Mouse (Mus musculus) liver, embryonic 15.5 days (tissue): ENCODE results near the gene Nid1. TPM values are rescaled to one million over a fixed set of nuclear protein-coding genes. Genes with fewer than 3 reads are reported as not detected.

ENCODE experiments used
- ATAC-seq: fragments of 200-750 bp; cut with Nextera tagmentation; 2 replicates; pipeline ENCODE4 v1.8.0; 2017; ENCODE audit warnings: moderate number of reproducible peaks, mild to moderate bottlenecking, moderate library complexity; ENCODE audit not compliant: insufficient read depth
- H3K27ac ChIP-seq: fragments of 300-500 bp; sonication (generic); replicated peaks from 2 replicates; pipeline ENCODE4 v1.5.1; 2015; ENCODE audit warnings: mild to moderate bottlenecking, inconsistent platforms
- H3K27me3 ChIP-seq: fragments of 300-500 bp; sonication (generic); 2 replicates; pipeline ENCODE4 v1.6.1; 2015; ENCODE audit warnings: mild to moderate bottlenecking, inconsistent platforms
- H3K36me3 ChIP-seq: fragments of 300-500 bp; sonication (generic); replicated peaks from 2 replicates; pipeline ENCODE4 v1.6.1; 2015; ENCODE audit warnings: moderate library complexity, mild to moderate bottlenecking, inconsistent platforms
- H3K4me1 ChIP-seq: fragments of 300-500 bp; sonication (generic); replicated peaks from 2 replicates; pipeline ENCODE4 v1.6.1; 2015; ENCODE audit warnings: inconsistent platforms
- H3K4me2 ChIP-seq: fragments of 300-500 bp; sonication (generic); 2 replicates; pipeline ENCODE4 v1.6.1; 2015; ENCODE audit warnings: moderate library complexity, mild to moderate bottlenecking, inconsistent platforms
- H3K4me3 ChIP-seq: fragments of 300-500 bp; sonication (generic); replicated peaks from 2 replicates; pipeline ENCODE4 v1.5.1; 2015; ENCODE audit warnings: mild to moderate bottlenecking, inconsistent platforms
- H3K9ac ChIP-seq: fragments of 300-500 bp; sonication (generic); 2 replicates; pipeline ENCODE4 v1.6.1; 2015; ENCODE audit warnings: moderate library complexity, mild to moderate bottlenecking, inconsistent platforms
- H3K9me3 ChIP-seq: fragments of 300-500 bp; sonication (generic); replicated peaks from 2 replicates; pipeline ENCODE4 v1.6.1; 2016; ENCODE audit warnings: inconsistent platforms
- WGBS: fragments of 180-500 bp; shearing (Covaris S2); methylation state at CpG from one replicate; pipeline ENCODE4 v1.1.7; 2015; ENCODE audit warnings: mixed read lengths; ENCODE audit not compliant: insufficient replicate concordance; 5-methylcytosine and 5-hydroxymethylcytosine counted together
- polyA plus RNA-seq: library from polyadenylated mRNA; unstranded; fragments of >200 nt; fragmentation: Nextera tagmentation; extraction: Ambion mirVana; gene quantifications from 2 replicates; pipeline ENCODE4 v1.2.1, GENCODE M21; 2015

The Nid1 gene
- polyA plus RNA-seq, 1 experiment from 2014 or later, result 26.3 TPM

- no peak overlapping the region for H3K9ac ChIP-seq
- H3K36me3 ChIP-seq, result no peaks in the 10 kb centered on the region
- H3K4me1 ChIP-seq, result no peaks in the 10 kb centered on the region
- no peak overlapping the region for H3K4me3 ChIP-seq
- no peak overlapping the region for H3K27ac ChIP-seq
- no peaks in the 10 kb centered on the region for H3K27me3 ChIP-seq
- no peaks in the 10 kb centered on the region for H3K9me3 ChIP-seq
- 63% methylated on average over 6 of the region's 6 CpGs for WGBS
- ATAC-seq, result no peak
- no peak overlapping the region for H3K4me2 ChIP-seq
These were observed 111.3 kb downstream of the Nid1 start for GRCm38 (mm10) chr13:13548431-13549190.

- no peaks in the 10 kb centered on the region for H3K27me3 ChIP-seq
- no peak overlapping the region for H3K4me2 ChIP-seq
- H3K4me1 ChIP-seq, result no peaks in the 10 kb centered on the region
- no peaks in the 10 kb centered on the region for H3K9me3 ChIP-seq
- WGBS, result 45% methylated on average over 9 of the region's 9 CpGs
- H3K9ac ChIP-seq, result no peak overlapping the region
- H3K27ac ChIP-seq, result no peak overlapping the region
- ATAC-seq, result no peak
- H3K4me3 ChIP-seq, result no peak overlapping the region
- H3K36me3 ChIP-seq, result no peaks in the 10 kb centered on the region
These were observed 112.6 kb downstream of the Nid1 start for GRCm38 (mm10) chr13:13549687-13550660.

- no peaks in the 10 kb centered on the region for H3K9me3 ChIP-seq
- H3K9ac ChIP-seq, result no peak overlapping the region
- H3K27me3 ChIP-seq, result no peaks in the 10 kb centered on the region
- no peak for ATAC-seq
- no peak overlapping the region for H3K4me2 ChIP-seq
- H3K4me1 ChIP-seq, result no peaks in the 10 kb centered on the region
- H3K4me3 ChIP-seq, result no peak overlapping the region
- WGBS, result 48% methylated on average over 3 of the region's 3 CpGs
- no peaks in the 10 kb centered on the region for H3K36me3 ChIP-seq
- no peak overlapping the region for H3K27ac ChIP-seq
These were observed 114.7 kb downstream of the Nid1 start for GRCm38 (mm10) chr13:13552020-13552419.

DNA sequence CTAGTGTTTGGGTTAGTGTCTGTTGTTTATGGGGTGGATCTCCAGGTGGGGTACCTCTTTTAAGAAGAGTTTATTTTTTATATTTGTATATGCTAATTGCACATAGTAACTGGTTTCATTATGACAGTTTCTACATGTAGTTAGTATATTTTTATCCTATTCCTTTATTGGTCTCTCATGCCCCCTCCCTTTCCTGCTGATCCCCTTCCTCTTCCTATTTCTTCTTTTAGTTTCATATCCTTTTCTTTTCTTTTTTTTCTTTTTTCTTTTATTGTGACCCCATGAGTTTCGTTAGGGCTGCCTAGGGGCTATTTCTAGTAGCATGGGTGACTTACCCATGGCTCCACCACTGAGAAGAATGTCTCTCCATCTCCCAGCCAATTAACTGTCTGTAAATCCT is 116.3 kb downstream of the Nid1 start:
- Histone ChIP-seq H3K9ac (no peak overlapping the region), H3K4me2 (no peak overlapping the region), H3K4me1 (no peaks in the 10 kb centered on the region), H3K4me3 (no peak overlapping the region), H3K27ac (no peak overlapping the region), H3K36me3 (no peaks in the 10 kb centered on the region), H3K27me3 (no peaks in the 10 kb centered on the region), H3K9me3 (no peaks in the 10 kb centered on the region)
- ATAC-seq, result no peak
- WGBS, result 33% methylated on average over 1 of the region's 1 CpGs

GRCm38 (mm10) chr13:13555196-13555595 is 117.8 kb downstream of the Nid1 start:
- Histone ChIP-seq H3K4me3 (no peak overlapping the region), H3K27me3 (no peaks in the 10 kb centered on the region), H3K27ac (no peak overlapping the region), H3K4me2 (no peak overlapping the region), H3K9me3 (no peaks in the 10 kb centered on the region), H3K36me3 (no peaks in the 10 kb centered on the region), H3K4me1 (no peaks in the 10 kb centered on the region), H3K9ac (no peak overlapping the region)
- WGBS, result 66% methylated on average over 3 of the region's 3 CpGs
- no peak for ATAC-seq

DNA sequence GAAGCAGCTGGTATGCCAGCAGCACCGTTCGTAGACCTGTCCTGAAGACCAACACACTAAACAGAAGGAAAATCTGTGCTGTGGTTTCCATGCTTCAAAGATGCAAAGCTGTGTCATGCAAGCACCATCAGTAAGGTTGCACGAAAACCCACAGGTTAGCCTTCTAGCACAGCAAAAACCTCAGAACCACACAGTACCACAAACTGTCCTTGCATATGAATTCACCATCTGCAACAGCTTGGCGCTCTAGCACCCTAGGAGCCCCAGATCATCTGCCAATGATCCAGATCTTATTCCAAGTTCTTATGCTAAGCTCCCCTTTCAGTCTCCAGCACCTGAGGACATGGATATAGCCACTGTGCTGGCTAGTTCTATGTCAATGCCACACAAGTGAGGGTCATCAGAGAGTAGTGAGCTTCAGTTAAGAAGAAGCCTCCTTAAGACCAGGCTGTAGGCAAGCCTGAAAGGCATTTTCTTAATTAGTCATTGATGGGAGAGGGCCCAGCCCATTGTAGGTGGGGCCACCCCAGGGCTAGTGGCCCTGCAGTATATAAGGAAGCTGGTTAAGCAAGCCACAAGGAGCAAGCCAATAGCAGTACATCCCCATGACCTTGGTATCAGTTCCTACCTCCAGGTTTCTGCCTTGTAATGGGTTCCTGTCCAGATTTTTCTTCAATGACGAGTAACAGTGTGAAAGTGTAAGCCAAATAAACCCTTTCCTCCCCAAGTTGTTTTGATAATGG is 119.8 kb downstream of the Nid1 start:
- Histone ChIP-seq H3K4me1 (no peaks in the 10 kb centered on the region), H3K27me3 (no peaks in the 10 kb centered on the region), H3K9ac (no peak overlapping the region), H3K4me3 (no peak overlapping the region), H3K9me3 (no peaks in the 10 kb centered on the region), H3K27ac (no peak overlapping the region), H3K4me2 (no peak overlapping the region), H3K36me3 (no peaks in the 10 kb centered on the region)
- WGBS, result 47% methylated on average over 5 of the region's 5 CpGs
- no peak for ATAC-seq

DNA sequence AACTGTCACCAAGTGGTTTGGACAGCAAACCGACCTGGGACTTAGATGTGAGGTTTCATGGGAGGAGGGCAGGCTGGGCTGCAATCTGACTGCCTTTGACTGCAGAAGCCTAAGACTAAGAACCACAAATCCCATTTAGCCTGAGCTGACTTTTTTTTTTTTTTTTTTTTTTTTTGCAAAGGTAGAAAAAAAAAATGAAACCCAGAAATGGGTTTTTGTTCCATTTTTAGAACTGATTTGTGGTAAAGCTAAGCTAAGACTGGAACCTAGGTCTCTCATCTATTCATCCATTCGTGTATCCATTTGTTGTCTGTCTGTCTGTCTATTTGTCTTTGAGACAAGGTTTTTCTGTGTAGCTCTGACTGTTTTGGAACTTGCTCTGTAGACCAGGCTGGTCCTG is 120.9 kb downstream of the Nid1 start:
- no peaks in the 10 kb centered on the region for H3K27me3 ChIP-seq
- H3K27ac ChIP-seq, result 0 out of 2 replicates have a peak overlapping the region, but pooled peaks have one; percentile 11
- 34% methylated on average over 2 of the region's 2 CpGs for WGBS
- no peak overlapping the region for H3K4me2 ChIP-seq
- H3K9ac ChIP-seq, result no peak overlapping the region
- no peaks in the 10 kb centered on the region for H3K9me3 ChIP-seq
- no peaks in the 10 kb centered on the region for H3K4me1 ChIP-seq
- ATAC-seq, result no peak
- no peaks in the 10 kb centered on the region for H3K36me3 ChIP-seq
- H3K4me3 ChIP-seq, result no peak overlapping the region

GRCm38 (mm10) chr13:13558900-13559299 is 121.5 kb downstream of the Nid1 start:
- ATAC-seq, result peak; percentile 52; the same call in 1 of the 2 replicates
- Histone ChIP-seq H3K27ac (0 out of 2 replicates have a peak overlapping the region, but pooled peaks have one; percentile 11), H3K27me3 (no peaks in the 10 kb centered on the region)

More at GRCm38 (mm10) chr13:13558900-13559299, 121.5 kb downstream of the Nid1 start:
- Histone ChIP-seq H3K4me2 (no peak overlapping the region), H3K36me3 (no peaks in the 10 kb centered on the region), H3K4me3 (no peak overlapping the region), H3K4me1 (no peaks in the 10 kb centered on the region), H3K9me3 (no peaks in the 10 kb centered on the region), H3K9ac (no peak overlapping the region)
- 41% methylated on average over 5 of the region's 5 CpGs for WGBS

Other genes starting within 250 kb of the Nid1 start
- 2.9 TPM in 2 replicates for gene Gpr137b, start 43.5 kb upstream of the Nid1 start, polyA plus RNA-seq
- gene Lyst, start 152.8 kb downstream of the Nid1 start, polyA plus RNA-seq, result 3.6 and 4.8 TPM in 2 replicates